Mouse (Mus musculus): ENCODE results near the gene Bhlhe23.

GRCm38 (mm10) chr2:180731036-180731435 lies 45.7 kb downstream of the Bhlhe23 start:
- no peak for TF ChIP-seq CTCF (IDR thresholded peaks at IDR 0.05; ENCODE audit: low read depth)
- no peak for TF ChIP-seq EP300 (IDR thresholded peaks at IDR 0.05; ENCODE audit: low read depth)
